Mouse (Mus musculus): Measurements from ENCODE around the gene Babam2.

Babam2 gene

GRCm38 (mm10) chr5:31882297-31882696, 184.8 kb downstream of the Babam2 start:
- DNase-seq (ENCODE audit: low read depth, low spot score), result no peak

GRCm38 (mm10) chr5:31884962-31885361, 187.5 kb downstream of the Babam2 start:
- DNase-seq (ENCODE audit: low read depth, low spot score), result no peak

- no peak for DNase-seq (ENCODE audit: low read depth, low spot score)
Measured at GRCm38 (mm10) chr5:31887590-31887989, 190.1 kb downstream of the Babam2 start.

GRCm38 (mm10) chr5:31888341-31888740, 190.9 kb downstream of the Babam2 start:
- no peak for DNase-seq (ENCODE audit: low read depth, low spot score)

GRCm38 (mm10) chr5:31892631-31893030, 195.1 kb downstream of the Babam2 start:
- no peak for DNase-seq (ENCODE audit: low read depth, low spot score)

- DNase-seq (ENCODE audit: low read depth, low spot score), result no peak
Measured at GRCm38 (mm10) chr5:31899901-31900300, 202.4 kb downstream of the Babam2 start.

- DNase-seq (ENCODE audit: low read depth, low spot score), result no peak
Measured at GRCm38 (mm10) chr5:31902144-31902543, 204.7 kb downstream of the Babam2 start.

GRCm38 (mm10) chr5:31902891-31903290, 205.4 kb downstream of the Babam2 start:
- no peak for DNase-seq (ENCODE audit: low read depth, low spot score)

GRCm38 (mm10) chr5:31904968-31905683, 207.6 kb downstream of the Babam2 start:
- DNase-seq (ENCODE audit: low read depth, low spot score), result no peak

- no peak for DNase-seq (ENCODE audit: low read depth, low spot score)
Measured at GRCm38 (mm10) chr5:31905808-31906207, 208.3 kb downstream of the Babam2 start.

- no peak for DNase-seq (ENCODE audit: low read depth, low spot score)
Measured at GRCm38 (mm10) chr5:31906286-31906951, 208.9 kb downstream of the Babam2 start.

- DNase-seq (ENCODE audit: low read depth, low spot score), result no peak
Measured at GRCm38 (mm10) chr5:31907959-31908358, 210.5 kb downstream of the Babam2 start.

- DNase-seq (ENCODE audit: low read depth, low spot score), result no peak
Measured at GRCm38 (mm10) chr5:31908818-31909217, 211.3 kb downstream of the Babam2 start.

GRCm38 (mm10) chr5:31916241-31916640, 218.8 kb downstream of the Babam2 start:
- DNase-seq (ENCODE audit: low read depth, low spot score), result peak; percentile 16

GRCm38 (mm10) chr5:31918566-31918965, 221.1 kb downstream of the Babam2 start:
- DNase-seq (ENCODE audit: low read depth, low spot score), result no peak

GRCm38 (mm10) chr5:31920129-31920528, 222.6 kb downstream of the Babam2 start:
- no peak for DNase-seq (ENCODE audit: low read depth, low spot score)

GRCm38 (mm10) chr5:31920890-31921289, 223.4 kb downstream of the Babam2 start:
- DNase-seq (ENCODE audit: low read depth, low spot score), result no peak

- no peak for DNase-seq (ENCODE audit: low read depth, low spot score)
Measured at GRCm38 (mm10) chr5:31924075-31924474, 226.6 kb downstream of the Babam2 start.

GRCm38 (mm10) chr5:31926551-31926950, 229.1 kb downstream of the Babam2 start:
- DNase-seq (ENCODE audit: low read depth, low spot score), result no peak

- no peak for DNase-seq (ENCODE audit: low read depth, low spot score)
Measured at GRCm38 (mm10) chr5:31929007-31929406, 231.5 kb downstream of the Babam2 start.

GRCm38 (mm10) chr5:31931127-31931625, 233.7 kb downstream of the Babam2 start:
- DNase-seq (ENCODE audit: low read depth, low spot score), result no peak

- DNase-seq (ENCODE audit: low read depth, low spot score), result no peak
Measured at GRCm38 (mm10) chr5:31931637-31932036, 234.2 kb downstream of the Babam2 start.

GRCm38 (mm10) chr5:31933296-31933695, 235.8 kb downstream of the Babam2 start:
- no peak for DNase-seq (ENCODE audit: low read depth, low spot score)
